Mouse (Mus musculus): ENCODE results near the gene Macrod2.

- TF ChIP-seq CTCF (IDR thresholded peaks at IDR 0.05) (no peak), EP300 (IDR thresholded peaks at IDR 0.05) (no peak)
These were observed 274.0 kb downstream of the Macrod2 start for GRCm38 (mm10) chr2:140669081-140669480.

Data from lung, postnatal 0 days (tissue).